Mouse (Mus musculus): ENCODE results near the gene Uhrf1. TPM values are rescaled to one million over a fixed set of nuclear protein-coding genes. Genes with fewer than 3 reads are reported as not detected.
A peak's percentile ranks its signal among the peaks of the same experiment; 100 is the strongest.

Gene Uhrf1
- total RNA-seq (2012; rRNA removed), result 238 and 265 TPM in 2 replicates

DNA sequence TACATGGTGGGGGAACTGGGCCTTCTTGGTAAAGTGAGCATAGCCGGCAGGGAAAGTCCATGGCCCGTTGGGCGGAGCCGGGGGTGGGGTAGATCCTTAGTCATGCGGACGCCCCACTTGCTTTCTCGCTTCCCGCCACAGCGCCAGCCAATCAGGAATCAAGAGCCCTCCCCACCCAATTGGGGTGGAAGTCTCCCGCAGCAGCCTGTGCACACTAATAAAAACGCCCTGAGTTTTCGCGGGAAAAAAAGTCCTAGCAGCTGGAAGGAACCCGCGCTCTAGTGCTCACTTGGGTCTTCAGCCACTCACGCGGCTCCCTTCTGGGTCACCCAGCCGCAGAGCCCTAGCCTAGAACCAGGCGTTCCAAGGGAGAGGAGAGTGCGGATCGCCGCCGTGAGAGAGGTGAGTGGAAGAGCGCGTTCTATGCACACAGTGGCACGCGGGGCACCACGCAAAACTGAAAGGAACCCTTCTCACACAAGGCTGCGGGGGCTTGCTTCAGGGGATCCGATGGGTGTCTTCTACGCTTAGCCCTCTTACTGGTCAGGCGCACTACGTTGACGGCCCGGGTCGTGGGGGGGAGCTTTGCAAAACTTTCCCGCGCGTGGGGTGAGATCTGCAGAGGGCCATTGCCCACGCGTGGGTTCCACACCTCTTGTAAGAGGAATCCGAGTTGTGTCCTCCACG is at the start of gene Uhrf1:
TSS of gene Uhrf1 (plus strand) at position 162 of the 687 bp plus-strand sequence.
- in situ Hi-C loops (cut with MboI; ENCODE audit: low sequenced_read_pairs in 2 of 2, unreplicated experiment in 2 of 2), result no loop called here
- Histone ChIP-seq H3K9me3 (ENCODE audit: control insufficient read depth, insufficient read depth, low read depth, low read length) (no peaks in the 10 kb centered on the region), H3K27ac (ENCODE audit: insufficient read depth, low read depth, low read length, poor library complexity, severe bottlenecking) (peak within 1 kb of the TSS; percentile 95), H3K9ac (ENCODE audit: insufficient read depth, low read depth, low read length, poor library complexity, severe bottlenecking) (peak within 1 kb of the TSS; percentile 97), H3K36me3 (ENCODE audit: control insufficient read depth, insufficient read depth, low read length, poor library complexity, severe bottlenecking) (peaks cover 36% of the 10 kb centered on the region), H3K4me1 (ENCODE audit: control insufficient read depth in 2 of 2, insufficient read depth in 2 of 2, low read length in 2 of 2, poor library complexity in 1 of 2) (peaks cover 4 to 32% of the 10 kb centered on the region in 2 experiments; a peak in 3 of 4 replicates), H3K4me3 (ENCODE audit: insufficient read depth in 1 of 2, low read depth in 1 of 2, low read length in 2 of 2, poor library complexity in 1 of 2, severe bottlenecking in 1 of 2) (peak within 1 kb of the TSS; percentile 77 to 94)
- TF ChIP-seq CHD2 (IDR thresholded peaks at IDR 0.05; ENCODE audit: low read depth, low read length) (no peak), ZNF384 (IDR thresholded peaks at IDR 0.05; ENCODE audit: low read depth, low read length) (no peak), ZC3H11A (IDR thresholded peaks at IDR 0.05; ENCODE audit: borderline replicate concordance, low read depth, low read length) (no peak), MAFK (IDR thresholded peaks at IDR 0.05; ENCODE audit: insufficient read depth, low read depth, low read length) (peak; percentile 30; the same call in 1 of the 2 replicates), HCFC1 (IDR thresholded peaks at IDR 0.05; ENCODE audit: borderline replicate concordance, insufficient read depth, low read length) (no peak)
- DNase-seq (ENCODE audit: low read depth, low spot score), result peak; percentile 90

DNA sequence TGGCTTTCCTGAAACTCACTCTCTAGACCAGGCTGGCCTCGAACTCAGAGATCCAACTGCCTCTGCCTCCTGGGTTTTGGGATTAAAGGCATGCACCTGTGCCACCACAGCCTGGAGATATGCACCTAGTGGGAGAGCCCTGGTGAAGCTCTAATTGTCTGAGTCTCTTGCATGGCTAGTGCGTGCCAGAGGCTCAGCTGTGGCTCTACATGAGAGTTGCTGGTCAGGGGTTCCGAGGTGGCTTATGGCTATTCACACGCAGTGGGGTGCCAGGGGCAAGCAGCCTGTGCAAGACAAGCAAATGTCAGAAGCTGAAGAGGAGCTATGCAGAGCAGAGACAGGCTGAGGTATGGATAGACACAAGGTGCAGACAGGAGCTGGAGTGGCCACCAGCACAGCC is 48.4 kb upstream of the Uhrf1 start:
- in situ Hi-C loops (cut with MboI; ENCODE audit: low sequenced_read_pairs in 2 of 2, unreplicated experiment in 2 of 2), result no loop called here
- DNase-seq (ENCODE audit: low read depth, low spot score), result no peak
- Histone ChIP-seq H3K4me1 (ENCODE audit: control insufficient read depth in 2 of 2, insufficient read depth in 2 of 2, low read length in 2 of 2, poor library complexity in 1 of 2) (peaks cover 2 to 20% of the 10 kb centered on the region in 2 experiments; a peak in 3 of 4 replicates), H3K9me3 (ENCODE audit: control insufficient read depth, insufficient read depth, low read depth, low read length) (no peaks in the 10 kb centered on the region), H3K36me3 (ENCODE audit: control insufficient read depth, insufficient read depth, low read length, poor library complexity, severe bottlenecking) (peaks cover 17% of the 10 kb centered on the region), H3K4me3 (ENCODE audit: insufficient read depth in 1 of 2, low read depth in 1 of 2, low read length in 2 of 2, poor library complexity in 1 of 2, severe bottlenecking in 1 of 2) (no peak overlapping the region), H3K27ac (ENCODE audit: insufficient read depth, low read depth, low read length, poor library complexity, severe bottlenecking) (no peak overlapping the region), H3K9ac (ENCODE audit: insufficient read depth, low read depth, low read length, poor library complexity, severe bottlenecking) (no peak overlapping the region)
- no peak for TF ChIP-seq CHD2 (IDR thresholded peaks at IDR 0.05; ENCODE audit: low read depth, low read length)
- no peak for TF ChIP-seq MAFK (IDR thresholded peaks at IDR 0.05; ENCODE audit: insufficient read depth, low read depth, low read length)
- no peak for TF ChIP-seq ZNF384 (IDR thresholded peaks at IDR 0.05; ENCODE audit: low read depth, low read length)
- no peak for TF ChIP-seq HCFC1 (IDR thresholded peaks at IDR 0.05; ENCODE audit: borderline replicate concordance, insufficient read depth, low read length)

GRCm38 (mm10) chr17:56255429-56255828 is 47.7 kb upstream of the Uhrf1 start:
- no peak for TF ChIP-seq HCFC1 (IDR thresholded peaks at IDR 0.05; ENCODE audit: borderline replicate concordance, insufficient read depth, low read length)
- no peak for TF ChIP-seq ZNF384 (IDR thresholded peaks at IDR 0.05; ENCODE audit: low read depth, low read length)
- TF ChIP-seq ZC3H11A (IDR thresholded peaks at IDR 0.05; ENCODE audit: borderline replicate concordance, low read depth, low read length), result no peak
- TF ChIP-seq CHD2 (IDR thresholded peaks at IDR 0.05; ENCODE audit: low read depth, low read length), result no peak
- TF ChIP-seq MAFK (IDR thresholded peaks at IDR 0.05; ENCODE audit: insufficient read depth, low read depth, low read length), result no peak
- in situ Hi-C loops (cut with MboI; ENCODE audit: low sequenced_read_pairs in 2 of 2, unreplicated experiment in 2 of 2), result no loop called here
- peaks cover 24% of the 10 kb centered on the region for H3K36me3 ChIP-seq (ENCODE audit: control insufficient read depth, insufficient read depth, low read length, poor library complexity, severe bottlenecking)
- H3K4me1 ChIP-seq (ENCODE audit: control insufficient read depth in 2 of 2, insufficient read depth in 2 of 2, low read length in 2 of 2, poor library complexity in 1 of 2), result peaks cover 2 to 23% of the 10 kb centered on the region in 2 experiments
- H3K27ac ChIP-seq (ENCODE audit: insufficient read depth, low read depth, low read length, poor library complexity, severe bottlenecking), result no peak overlapping the region
- no peaks in the 10 kb centered on the region for H3K9me3 ChIP-seq (ENCODE audit: control insufficient read depth, insufficient read depth, low read depth, low read length)
- peak overlapping the region in 1 of 2 experiments; percentile 54; a peak in 2 of 4 replicates for H3K4me3 ChIP-seq (ENCODE audit: insufficient read depth in 1 of 2, low read depth in 1 of 2, low read length in 2 of 2, poor library complexity in 1 of 2, severe bottlenecking in 1 of 2)
- no peak overlapping the region; the same call in 1 of the 2 replicates for H3K9ac ChIP-seq (ENCODE audit: insufficient read depth, low read depth, low read length, poor library complexity, severe bottlenecking)
- no peak for DNase-seq (ENCODE audit: low read depth, low spot score)

- DNase-seq (ENCODE audit: low read depth, low spot score), result peak; percentile 99
- Histone ChIP-seq H3K9ac (ENCODE audit: insufficient read depth, low read depth, low read length, poor library complexity, severe bottlenecking) (peak overlapping the region; percentile 88), H3K4me1 (ENCODE audit: control insufficient read depth in 2 of 2, insufficient read depth in 2 of 2, low read length in 2 of 2, poor library complexity in 1 of 2) (peaks cover 3 to 20% of the 10 kb centered on the region in 2 experiments), H3K36me3 (ENCODE audit: control insufficient read depth, insufficient read depth, low read length, poor library complexity, severe bottlenecking) (peaks cover 27% of the 10 kb centered on the region), H3K27ac (ENCODE audit: insufficient read depth, low read depth, low read length, poor library complexity, severe bottlenecking) (peak overlapping the region; percentile 93), H3K4me3 (ENCODE audit: insufficient read depth in 1 of 2, low read depth in 1 of 2, low read length in 2 of 2, poor library complexity in 1 of 2, severe bottlenecking in 1 of 2) (peak overlapping the region; percentile 87 to 92), H3K9me3 (ENCODE audit: control insufficient read depth, insufficient read depth, low read depth, low read length) (no peaks in the 10 kb centered on the region)
- no peak for TF ChIP-seq MAFK (IDR thresholded peaks at IDR 0.05; ENCODE audit: insufficient read depth, low read depth, low read length)
- TF ChIP-seq HCFC1 (IDR thresholded peaks at IDR 0.05; ENCODE audit: borderline replicate concordance, insufficient read depth, low read length), result peak; percentile 96
- in situ Hi-C loops (cut with MboI; ENCODE audit: low sequenced_read_pairs in 2 of 2, unreplicated experiment in 2 of 2), result no loop called here
These were observed 47.3 kb upstream of the Uhrf1 start for GRCm38 (mm10) chr17:56255863-56256238.

All from ES-E14 (cell line).